Mouse (Mus musculus): Measurements from ENCODE around the gene Slc25a20. TPM values are rescaled to one million over a fixed set of nuclear protein-coding genes. Genes with fewer than 3 reads are reported as not detected.

The Slc25a20 gene
- 73.6 and 88.3 TPM in 2 replicates for polyA plus RNA-seq (2015; fragmentation: Nextera tagmentation; extraction: Ambion mirVana)

DNA sequence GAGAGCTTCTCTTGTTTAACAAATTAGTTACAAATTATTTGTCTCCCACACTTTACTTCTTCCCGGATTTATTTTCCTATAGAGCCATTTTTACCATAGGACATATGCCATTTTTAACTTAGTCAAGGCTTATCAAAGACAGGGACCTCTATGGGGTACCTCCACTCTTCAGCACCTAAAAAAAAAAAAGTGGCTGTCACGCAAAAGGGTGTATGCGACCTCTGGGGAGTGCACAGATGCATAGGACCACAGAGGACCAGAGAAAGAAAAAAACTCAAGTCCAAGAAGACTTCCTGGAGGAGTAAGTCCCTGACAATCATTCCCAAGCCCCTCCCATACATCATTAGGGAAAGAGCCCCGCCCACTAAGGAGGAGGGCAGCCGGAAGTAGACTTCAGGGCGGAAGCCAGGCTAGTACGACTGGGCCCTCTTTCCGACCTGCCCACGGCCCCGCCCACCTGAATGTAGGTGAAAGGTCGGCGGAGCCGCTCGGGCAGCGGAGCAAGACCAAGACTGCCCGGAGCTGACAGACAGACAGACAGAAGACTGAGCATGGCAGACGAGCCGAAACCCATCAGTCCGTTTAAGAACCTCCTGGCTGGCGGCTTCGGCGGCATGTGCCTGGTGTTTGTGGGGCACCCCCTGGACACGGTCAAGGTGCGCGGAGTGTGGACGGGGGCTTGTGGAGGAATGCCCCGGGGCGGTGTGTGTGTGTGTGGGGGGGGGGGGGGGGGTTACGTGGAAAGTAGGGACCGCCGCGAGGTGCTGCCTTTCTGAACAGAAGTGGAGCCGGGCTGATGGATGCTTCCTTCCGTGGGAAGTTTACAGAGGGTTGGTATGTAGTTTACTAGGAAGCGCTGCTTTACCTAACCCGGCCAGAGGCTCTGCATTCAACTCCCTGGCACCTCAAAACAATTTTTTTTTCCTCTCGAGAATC is at the start of gene Slc25a20:
TSS of gene Slc25a20 (plus strand) at position 412 of the 936 bp plus-strand sequence.
- Histone ChIP-seq H3K9ac (ENCODE audit: low read depth, low read length) (peak within 1 kb of the TSS; percentile 67), H3K4me1 (replicated peaks; ENCODE audit: insufficient read depth, low read length) (no peaks in the 10 kb centered on the region; the same call in 1 of the 2 replicates), H3K4me3 (replicated peaks; ENCODE audit: low read depth, low read length) (peak within 1 kb of the TSS; percentile 65), H3K9me3 (replicated peaks; ENCODE audit: low read length) (no peaks in the 10 kb centered on the region), H3K27me3 (ENCODE audit: insufficient read depth, low read length) (no peaks in the 10 kb centered on the region), H3K27ac (peak within 1 kb of the TSS; percentile 44; the same call in 1 of the 2 replicates), H3K4me2 (ENCODE audit: low read length) (peak within 1 kb of the TSS; percentile 70), H3K36me3 (ENCODE audit: insufficient read depth, low read length) (no peaks in the 10 kb centered on the region)
- DNase-seq (ENCODE audit: low spot score) (peak; percentile 92), ATAC-seq (replicated peaks; ENCODE audit: low FRiP score, low read depth) (peak; percentile 97)
- 2% methylated on average over 37 of the region's 37 CpGs for WGBS
- no peak for TF ChIP-seq CTCF (IDR thresholded peaks at IDR 0.05; ENCODE audit: low read depth)

DNA sequence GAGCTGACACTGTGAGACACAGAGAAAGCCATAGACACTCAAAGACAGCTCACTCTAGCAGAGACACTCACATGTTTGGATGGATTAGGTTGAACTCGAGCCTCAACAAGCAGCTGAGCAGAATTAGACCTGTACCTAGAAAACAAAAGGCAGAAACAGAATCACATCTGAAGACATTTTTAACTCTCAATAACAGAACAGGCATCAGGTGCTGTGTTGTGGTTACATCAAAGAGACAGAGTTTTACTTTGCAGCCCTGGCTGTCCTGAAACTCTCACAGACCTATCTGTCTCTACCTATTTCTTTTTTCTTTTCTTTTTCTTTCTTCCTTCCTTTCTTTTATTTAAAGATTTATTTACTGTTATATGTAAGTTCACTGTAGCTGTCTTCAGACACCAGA is 44.6 kb upstream of the Slc25a20 start:
- no peaks in the 10 kb centered on the region for H3K27me3 ChIP-seq (ENCODE audit: insufficient read depth, low read length)
- no peak overlapping the region for H3K4me2 ChIP-seq (ENCODE audit: low read length)
- WGBS, result 97% methylated on average over 1 of the region's 1 CpGs
- H3K4me3 ChIP-seq (replicated peaks; ENCODE audit: low read depth, low read length), result no peak overlapping the region
- H3K36me3 ChIP-seq (ENCODE audit: insufficient read depth, low read length), result peaks cover 32% of the 10 kb centered on the region
- ATAC-seq (replicated peaks; ENCODE audit: low FRiP score, low read depth) (no peak), DNase-seq (ENCODE audit: low spot score) (no peak)
- no peaks in the 10 kb centered on the region for H3K9me3 ChIP-seq (replicated peaks; ENCODE audit: low read length)
- H3K9ac ChIP-seq (ENCODE audit: low read depth, low read length), result no peak overlapping the region
- no peak for TF ChIP-seq CTCF (IDR thresholded peaks at IDR 0.05; ENCODE audit: low read depth)
- H3K27ac ChIP-seq, result no peak overlapping the region
- H3K4me1 ChIP-seq (replicated peaks; ENCODE audit: insufficient read depth, low read length), result no peaks in the 10 kb centered on the region

DNA sequence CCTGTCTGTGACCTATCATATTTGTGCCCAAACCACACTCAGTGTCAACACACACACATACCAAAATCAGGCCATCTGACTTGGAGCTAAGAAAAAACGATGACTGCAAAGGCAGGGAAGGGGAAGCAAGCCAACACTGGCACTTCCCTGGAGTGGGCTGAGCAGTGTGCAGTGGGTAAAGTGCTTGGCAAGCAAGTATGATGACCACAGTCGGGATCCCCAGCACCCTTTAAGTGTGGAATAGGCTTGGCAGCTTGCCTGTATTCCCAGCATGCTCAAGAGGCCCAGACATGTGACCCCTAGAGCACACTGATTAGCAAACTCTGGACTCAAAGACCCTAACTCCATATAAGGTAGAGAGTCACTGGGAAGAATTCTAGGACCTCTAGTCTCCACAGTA is 35.4 kb upstream of the Slc25a20 start:
- Histone ChIP-seq H3K27me3 (ENCODE audit: insufficient read depth, low read length) (no peaks in the 10 kb centered on the region), H3K27ac (no peak overlapping the region), H3K4me3 (replicated peaks; ENCODE audit: low read depth, low read length) (no peak overlapping the region), H3K9me3 (replicated peaks; ENCODE audit: low read length) (no peaks in the 10 kb centered on the region), H3K4me2 (ENCODE audit: low read length) (no peak overlapping the region), H3K9ac (ENCODE audit: low read depth, low read length) (no peak overlapping the region), H3K36me3 (ENCODE audit: insufficient read depth, low read length) (peaks cover 13% of the 10 kb centered on the region; the same call in 1 of the 2 replicates), H3K4me1 (replicated peaks; ENCODE audit: insufficient read depth, low read length) (no peaks in the 10 kb centered on the region)
- no peak for ATAC-seq (replicated peaks; ENCODE audit: low FRiP score, low read depth)
- 82% methylated on average over 2 of the region's 2 CpGs for WGBS
- no peak for TF ChIP-seq CTCF (IDR thresholded peaks at IDR 0.05; ENCODE audit: low read depth)
- no peak for DNase-seq (ENCODE audit: low spot score)

DNA sequence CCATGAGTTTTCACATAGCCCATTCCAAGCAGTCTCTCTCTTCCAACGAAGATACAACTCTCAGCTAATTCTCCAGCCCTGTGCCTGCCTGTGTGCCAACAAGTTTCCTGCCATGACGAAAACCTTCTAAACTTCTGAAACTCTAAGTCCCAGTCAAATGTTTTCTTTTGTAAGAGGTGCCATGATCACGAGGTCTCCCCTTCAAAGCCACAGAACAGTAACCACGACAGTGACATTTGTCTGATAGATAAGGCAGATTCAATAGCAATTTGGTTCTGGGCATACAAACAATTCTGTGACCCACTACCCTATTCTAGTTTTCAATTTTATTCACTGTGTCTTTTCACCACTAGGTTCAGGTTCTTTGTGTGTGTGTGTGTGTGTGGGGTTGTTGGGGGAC is 33.7 kb upstream of the Slc25a20 start:
- no peak overlapping the region for H3K4me2 ChIP-seq (ENCODE audit: low read length)

GRCm38 (mm10) chr9:108630683-108631082 is 31.2 kb upstream of the Slc25a20 start:
- ATAC-seq (replicated peaks; ENCODE audit: low FRiP score, low read depth) (no peak), DNase-seq (ENCODE audit: low spot score) (no peak)
- Histone ChIP-seq H3K4me1 (replicated peaks; ENCODE audit: insufficient read depth, low read length) (no peaks in the 10 kb centered on the region), H3K36me3 (ENCODE audit: insufficient read depth, low read length) (0 out of 2 replicates have a peak, but pooled peaks cover 12% of the 10 kb centered on the region), H3K9ac (ENCODE audit: low read depth, low read length) (no peak overlapping the region), H3K9me3 (replicated peaks; ENCODE audit: low read length) (no peaks in the 10 kb centered on the region), H3K4me3 (replicated peaks; ENCODE audit: low read depth, low read length) (no peak overlapping the region), H3K4me2 (ENCODE audit: low read length) (no peak overlapping the region), H3K27me3 (ENCODE audit: insufficient read depth, low read length) (no peaks in the 10 kb centered on the region), H3K27ac (no peak overlapping the region)
- WGBS, result 86% methylated on average over 1 of the region's 1 CpGs
- no peak for TF ChIP-seq CTCF (IDR thresholded peaks at IDR 0.05; ENCODE audit: low read depth)

More for the DNA sequence above, 33.7 kb upstream of the Slc25a20 start:
- Histone ChIP-seq H3K27me3 (ENCODE audit: insufficient read depth, low read length) (no peaks in the 10 kb centered on the region), H3K27ac (no peak overlapping the region), H3K4me3 (replicated peaks; ENCODE audit: low read depth, low read length) (no peak overlapping the region), H3K9ac (ENCODE audit: low read depth, low read length) (no peak overlapping the region), H3K4me1 (replicated peaks; ENCODE audit: insufficient read depth, low read length) (no peaks in the 10 kb centered on the region), H3K9me3 (replicated peaks; ENCODE audit: low read length) (no peaks in the 10 kb centered on the region), H3K36me3 (ENCODE audit: insufficient read depth, low read length) (peaks cover 14% of the 10 kb centered on the region; the same call in 1 of the 2 replicates)
- ATAC-seq (replicated peaks; ENCODE audit: low FRiP score, low read depth), result no peak
- no peak for TF ChIP-seq CTCF (IDR thresholded peaks at IDR 0.05; ENCODE audit: low read depth)
- no peak for DNase-seq (ENCODE audit: low spot score)
- WGBS, result 82% methylated on average over 4 of the region's 4 CpGs

DNA sequence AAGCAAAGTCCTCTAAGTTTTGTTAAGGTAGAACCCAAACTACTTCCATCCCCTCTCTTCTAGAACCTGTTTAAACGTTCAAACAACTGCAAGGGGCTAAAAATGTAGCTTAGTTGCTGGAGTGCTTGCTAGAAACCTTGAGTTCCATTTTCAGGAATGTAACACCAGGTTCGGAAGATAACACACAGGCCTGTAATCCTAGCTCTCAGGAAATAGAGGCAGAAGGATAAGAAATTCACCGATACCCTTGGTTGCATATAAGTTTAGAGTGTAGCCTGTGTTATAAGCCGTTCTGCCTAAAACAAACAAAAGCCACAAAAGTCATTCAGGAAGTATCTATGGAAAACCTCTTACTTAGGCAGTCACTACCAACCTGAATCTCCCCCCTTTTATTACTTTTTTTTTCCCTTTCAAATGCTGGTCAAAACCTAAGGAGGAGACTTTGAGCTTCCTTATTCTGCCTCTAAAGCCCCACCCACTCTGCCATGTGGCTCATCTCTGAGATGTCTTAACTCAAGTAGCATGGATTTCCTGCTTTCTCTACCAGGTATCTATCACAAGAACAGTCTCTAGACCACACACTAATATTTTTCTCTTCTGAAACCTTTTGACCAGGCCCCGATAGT is 30.1 kb upstream of the Slc25a20 start:
- no peak for ATAC-seq (replicated peaks; ENCODE audit: low FRiP score, low read depth)
- WGBS, result 91% methylated on average over 5 of the region's 5 CpGs
- no peak overlapping the region for H3K9ac ChIP-seq (ENCODE audit: low read depth, low read length)

More for the DNA sequence above, 30.1 kb upstream of the Slc25a20 start:
- no peaks in the 10 kb centered on the region for H3K9me3 ChIP-seq (replicated peaks; ENCODE audit: low read length)
- no peak for DNase-seq (ENCODE audit: low spot score)
- no peak for TF ChIP-seq CTCF (IDR thresholded peaks at IDR 0.05; ENCODE audit: low read depth)
- H3K4me2 ChIP-seq (ENCODE audit: low read length), result no peak overlapping the region
- no peaks in the 10 kb centered on the region for H3K4me1 ChIP-seq (replicated peaks; ENCODE audit: insufficient read depth, low read length)
- 0 out of 2 replicates have a peak, but pooled peaks cover 12% of the 10 kb centered on the region for H3K36me3 ChIP-seq (ENCODE audit: insufficient read depth, low read length)
- no peak overlapping the region for H3K27ac ChIP-seq
- no peaks in the 10 kb centered on the region for H3K27me3 ChIP-seq (ENCODE audit: insufficient read depth, low read length)
- no peak overlapping the region for H3K4me3 ChIP-seq (replicated peaks; ENCODE audit: low read depth, low read length)
